Mouse (Mus musculus) gastrocnemius, postnatal 14 days (tissue): ENCODE data around the gene Cfap206. TPM values are rescaled to one million over a fixed set of nuclear protein-coding genes. Genes with fewer than 3 reads are reported as not detected.
"Not testable (repeated sequence)": the region's sequence is repeated elsewhere in the genome, so short reads cannot be mapped to it uniquely, and the experiment has no call there.

ENCODE experiments used
- DNase-seq: peaks from one replicate; pipeline ENCODE4 v3.0.0; 2021; ENCODE audit warnings: mixed read lengths
- intact Hi-C: fragments of 180-260 bp; cut with DNase I; formaldehyde crosslinking; loops from one replicate; pipeline ENCODE4 v1.15.1; 2025; ENCODE audit warnings: low total_unique reads
- long read RNA-seq, 2 experiments: library from polyadenylated mRNA; stranded (forward); transcript quantifications; one replicate each; pipeline ENCODE4 v2.0.0; 2021
- total RNA-seq, 2 experiments: library from RNA; stranded (reverse); gene quantifications; 2 replicates each; pipeline ENCODE4 v1.2.3; 2021

The Cfap206 gene
- not detected for total RNA-seq
- long read RNA-seq, experiment 1, result 0 reads
- long read RNA-seq, experiment 2, result 0 reads

DNA sequence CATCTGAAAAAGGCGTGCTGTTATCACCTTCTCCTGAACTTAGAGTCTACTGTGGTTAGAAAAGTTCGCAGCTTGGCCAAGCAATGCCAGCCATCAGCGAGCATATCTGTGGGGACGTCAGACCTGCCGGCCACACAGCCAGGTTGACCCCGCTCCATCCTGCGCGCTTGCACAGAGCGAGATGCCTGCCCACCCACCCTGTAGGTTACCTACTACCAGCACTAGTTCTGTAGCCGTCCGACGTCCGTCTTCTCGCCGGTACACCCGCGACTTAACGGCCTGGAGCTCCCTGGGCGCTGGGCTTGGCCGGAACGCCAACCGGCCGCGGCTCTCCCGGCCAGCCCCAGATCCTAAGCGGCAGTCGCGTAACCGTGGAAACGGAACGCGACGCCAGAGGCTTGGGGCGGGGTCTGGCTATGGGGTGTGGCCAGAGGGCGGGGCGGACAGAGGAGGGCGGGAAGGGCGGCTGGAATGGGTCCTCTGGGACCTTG, at the start of gene Cfap206:
Gene Cfap206, minus strand, starts transcription at position 356 of the 491 bp plus-strand sequence.
- intact Hi-C loops, result no loop called here
- peak; percentile 68 for DNase-seq

DNA sequence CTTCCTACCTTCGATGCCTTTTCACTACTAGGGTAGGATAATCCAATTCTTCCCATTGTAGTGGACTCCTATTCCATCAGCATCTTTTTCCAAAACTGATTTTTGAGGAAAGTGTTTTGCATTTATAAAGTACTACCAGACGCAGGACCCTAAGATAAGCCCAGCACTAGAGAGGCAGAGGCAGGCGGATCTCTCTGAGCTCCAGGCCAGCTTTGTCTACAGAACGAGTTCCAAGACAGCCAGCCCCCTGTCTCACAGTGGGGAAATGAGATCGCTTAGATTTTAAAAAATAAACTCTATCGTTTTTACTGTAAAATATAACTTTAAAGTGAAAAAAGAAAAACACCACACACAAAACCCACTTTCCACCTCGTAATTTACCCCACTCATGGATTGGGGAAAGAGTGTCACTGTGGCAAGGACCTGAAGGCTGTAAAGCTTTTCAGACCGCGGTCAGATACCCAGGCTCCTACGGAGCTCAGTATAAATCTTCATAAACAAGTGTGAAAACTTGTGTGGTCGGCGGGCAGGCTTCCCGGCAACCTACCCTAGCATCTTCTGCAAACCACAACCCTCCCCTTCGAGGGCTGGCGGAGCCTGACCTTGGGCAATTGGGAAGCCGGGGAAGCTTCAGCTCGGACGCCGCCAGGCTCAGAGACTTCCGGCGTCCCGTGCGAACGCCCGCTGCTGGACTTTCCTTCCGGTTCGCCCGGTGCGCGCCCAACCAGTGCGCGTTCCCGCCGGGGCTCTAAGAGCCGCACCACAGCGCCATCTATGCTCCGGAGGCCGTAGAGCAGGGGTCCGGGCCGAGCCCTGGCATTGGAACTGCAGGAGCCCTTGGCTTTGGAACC, 47.9 kb upstream of the Cfap206 start, which contains the start of gene Smim8:
Gene Smim8, minus strand, starts transcription at position 747 of the 851 bp plus-strand sequence.
- intact Hi-C loops, result loop anchor here (10.0 kb wide), 1 partner anchor 93 kb away; the partner anchor contains the start of gene Slc35a1
- DNase-seq, result peak; percentile 91

DNA sequence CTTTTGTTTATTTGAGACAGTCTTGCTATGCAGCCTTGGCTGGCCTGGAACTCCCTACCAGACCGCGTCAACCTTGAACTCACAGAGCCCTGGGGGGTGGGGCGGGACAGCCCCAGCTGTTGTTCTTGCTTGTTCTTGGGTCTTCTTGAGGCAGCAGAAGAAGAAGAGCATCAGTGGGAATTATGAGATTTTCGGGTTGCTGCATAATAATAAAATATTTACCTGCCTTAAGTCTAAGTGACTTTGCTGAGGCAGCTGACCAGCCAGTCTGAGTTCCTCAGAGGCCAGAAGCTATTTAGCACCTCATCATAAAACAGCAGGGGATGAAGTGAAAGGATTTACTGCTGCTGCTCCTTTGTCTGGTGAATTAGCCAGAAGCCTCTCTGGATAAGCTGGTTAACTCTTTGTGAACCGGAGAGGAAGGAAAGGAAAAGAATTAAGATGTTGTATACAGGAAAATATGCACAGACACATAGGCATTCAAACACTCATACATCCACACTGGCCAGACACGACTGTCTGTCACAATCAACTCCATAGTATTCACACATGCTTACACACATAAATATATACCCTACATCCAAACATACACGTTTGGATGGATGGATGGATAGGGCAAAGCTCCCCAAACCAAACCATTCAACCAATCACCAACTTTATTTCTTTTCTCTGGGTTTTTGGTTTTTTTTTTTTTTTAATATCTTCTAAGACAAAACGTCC, 41.8 kb upstream of the Cfap206 start:
- no peak for DNase-seq
- intact Hi-C loops, result loop anchor here (10.0 kb wide), 1 partner anchor 87 kb away; the partner anchor contains the start of gene Slc35a1

DNA sequence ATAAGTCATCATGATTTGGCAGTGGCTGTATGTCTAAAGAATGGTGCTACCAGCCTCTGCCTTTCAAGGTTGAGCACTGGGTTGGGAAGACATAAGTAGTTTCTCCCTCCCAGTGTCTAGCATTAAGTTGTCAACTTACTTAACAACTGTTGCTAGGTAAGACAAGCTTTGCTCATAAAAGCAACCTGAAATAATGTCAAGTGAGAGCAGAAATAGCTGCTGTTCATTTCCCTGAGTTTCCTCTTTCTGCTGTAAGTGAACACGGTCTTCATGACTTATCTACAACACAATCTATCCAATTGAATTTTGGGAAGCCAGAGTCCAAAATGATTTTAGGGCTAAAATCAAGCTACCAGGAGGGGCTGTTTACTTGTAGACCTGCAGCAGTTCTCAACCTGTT, 26.2 kb upstream of the Cfap206 start, which contains the start of gene Gm136:
Gene Gm136, minus strand, starts transcription at position 101 of the 400 bp plus-strand sequence.
- intact Hi-C loops, result no loop called here
- DNase-seq, result no peak

DNA sequence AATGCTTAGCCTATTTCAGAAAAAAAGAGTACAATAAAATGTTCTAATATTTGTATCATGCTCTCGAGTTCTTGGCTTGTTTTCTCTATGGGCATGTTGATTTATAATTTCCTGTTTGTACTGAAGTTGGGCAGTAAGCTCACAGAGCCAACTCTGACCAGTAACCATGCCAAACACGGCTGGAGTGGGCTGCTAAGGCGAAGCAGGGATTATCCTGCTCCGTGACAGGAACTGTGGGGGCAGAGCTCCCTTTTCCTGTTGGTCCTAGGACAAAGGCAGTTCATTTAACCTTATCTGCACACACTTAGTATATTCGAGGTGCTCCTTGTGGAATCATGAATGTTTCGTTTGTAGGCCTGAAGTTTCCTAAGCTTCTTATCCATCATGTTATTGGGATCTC, 19.2 kb upstream of the Cfap206 start:
- intact Hi-C loops, result no loop called here

DNA sequence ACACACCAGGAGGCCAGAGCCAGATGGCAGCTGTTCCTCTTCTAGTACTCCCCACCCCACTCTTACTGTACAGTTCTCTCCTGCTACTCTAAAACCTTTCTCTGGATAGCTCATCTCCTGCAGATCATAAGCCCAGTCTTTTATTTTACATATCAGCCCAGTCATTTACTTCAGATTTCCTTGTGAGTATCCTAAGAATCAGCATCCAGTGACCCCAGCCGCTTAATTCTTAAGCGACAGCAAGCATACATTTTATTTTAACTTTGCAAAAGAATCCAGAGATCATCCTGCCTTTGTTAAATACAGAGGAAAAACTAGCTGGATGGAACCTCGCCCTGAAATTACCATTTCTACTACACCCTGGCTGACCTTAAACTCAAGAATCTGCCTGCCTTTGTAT, 4.5 kb upstream of the Cfap206 start:
- no peak for DNase-seq
- intact Hi-C loops, result no loop called here

More for the DNA sequence above, 19.2 kb upstream of the Cfap206 start:
- no peak for DNase-seq

DNA sequence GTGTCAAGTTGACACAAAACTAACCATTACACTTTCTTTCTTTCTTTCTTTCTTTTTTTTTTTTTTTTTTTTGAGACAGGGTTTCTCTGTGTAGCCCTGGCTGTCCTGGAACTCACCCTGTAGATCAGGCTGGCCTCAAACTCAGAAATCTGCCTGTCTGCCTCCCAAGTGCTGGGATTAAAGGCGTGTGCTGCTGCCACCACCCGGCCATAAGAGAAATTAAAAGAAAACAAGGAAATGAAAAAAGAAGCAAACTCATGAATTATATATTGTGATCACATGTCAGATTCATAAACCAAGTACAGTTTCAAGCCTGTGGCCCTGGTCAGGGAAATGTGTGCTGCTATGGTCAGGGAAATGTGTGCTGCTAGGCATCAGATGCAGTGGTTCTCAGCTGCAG, 3.4 kb upstream of the Cfap206 start:
- intact Hi-C loops, DNase-seq: not testable (repeated sequence)

DNA sequence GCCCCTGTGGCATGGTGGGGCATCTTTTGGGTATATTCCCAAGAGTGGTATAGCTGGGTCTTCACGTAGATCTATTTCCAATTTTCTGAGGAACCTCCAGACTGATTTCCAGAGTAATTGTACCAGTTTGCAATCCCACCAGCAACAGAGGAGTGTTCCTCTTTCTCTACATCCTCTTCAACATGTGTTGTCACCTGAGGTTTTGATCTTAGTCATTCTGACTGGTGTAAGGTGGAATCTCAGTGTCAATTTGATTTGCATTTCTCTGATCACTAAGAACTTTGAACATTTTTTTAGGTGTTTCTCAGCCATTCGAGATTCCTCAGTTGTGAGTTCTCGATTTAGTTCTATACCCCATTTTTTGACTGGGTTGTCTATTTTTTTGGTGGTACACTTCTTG, 4.3 kb downstream of the Cfap206 start:
- intact Hi-C loops, DNase-seq: not testable (repeated sequence)

DNA sequence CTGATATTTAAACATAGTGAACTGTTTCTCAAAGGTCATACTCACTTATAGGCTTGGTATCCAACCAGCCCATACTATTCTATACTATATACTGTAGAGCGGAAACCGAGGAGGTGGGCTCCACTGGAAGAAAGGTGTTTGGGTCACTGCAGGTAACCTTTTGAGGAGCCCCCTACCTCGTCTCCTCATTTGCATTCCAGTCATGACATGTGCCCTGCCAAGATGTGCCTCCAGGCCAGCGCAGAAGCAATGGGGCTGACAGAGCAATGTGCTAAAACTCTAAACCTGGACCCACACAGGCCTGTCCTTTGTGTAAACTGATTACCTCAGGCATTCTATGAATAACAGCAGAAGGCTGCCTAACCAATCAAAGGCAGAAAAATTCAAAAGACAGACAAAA, 5.7 kb downstream of the Cfap206 start:
- no peak for DNase-seq
- intact Hi-C loops, result no loop called here

DNA sequence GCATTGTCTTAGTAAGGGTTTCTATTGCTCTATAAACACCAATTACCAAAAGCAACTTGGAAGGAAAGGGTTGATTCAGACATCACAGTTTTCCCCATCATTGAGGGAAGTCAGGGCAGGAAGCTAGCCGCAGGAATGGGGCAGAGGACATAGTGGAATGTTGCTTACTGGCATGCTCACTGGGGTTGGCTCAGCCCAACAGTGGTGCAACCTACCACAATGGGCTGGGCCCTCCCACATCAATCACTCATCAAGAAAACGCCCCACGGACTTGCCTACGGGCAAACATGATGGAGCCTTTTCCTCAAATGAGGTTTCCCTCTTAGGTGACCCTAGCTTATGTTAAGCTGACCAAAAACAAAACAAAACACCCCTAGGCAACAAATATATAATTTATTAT, 6.8 kb downstream of the Cfap206 start:
- intact Hi-C loops, result no loop called here

DNA sequence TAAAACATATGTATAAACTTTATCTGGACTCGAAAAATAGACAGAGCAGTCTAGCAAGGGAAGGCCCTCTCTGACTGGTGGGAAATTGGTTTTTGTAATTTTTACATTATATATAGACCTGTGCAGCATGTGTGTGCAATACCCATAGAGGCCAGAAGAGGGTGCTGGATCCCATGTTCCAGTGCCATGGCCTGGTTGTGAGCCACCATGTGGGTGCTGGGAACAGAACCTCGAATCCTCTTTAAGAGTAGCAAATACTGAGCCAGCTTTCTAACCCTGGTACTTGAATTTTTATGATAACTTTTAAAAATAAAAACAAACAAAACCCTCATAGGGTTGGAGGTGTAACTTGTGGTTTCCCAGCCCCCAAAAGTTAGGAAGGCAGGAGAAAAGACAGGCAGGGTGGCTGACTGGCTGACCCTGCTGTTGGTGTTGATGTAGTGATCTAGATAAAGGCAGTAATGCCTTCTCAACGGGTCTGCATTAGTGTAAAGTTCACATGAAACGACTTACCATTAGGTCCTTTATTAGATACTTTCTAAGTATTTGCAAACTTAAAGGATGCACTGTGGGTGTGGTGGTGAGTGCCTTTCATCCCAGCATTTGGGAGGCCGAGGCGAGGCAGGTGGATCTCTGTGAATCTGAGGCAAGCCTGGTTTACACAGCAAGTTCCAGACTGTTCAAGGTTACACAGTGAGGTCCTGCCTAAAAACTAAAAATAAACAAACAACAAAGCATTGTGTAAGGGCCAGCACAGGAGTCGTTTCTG, 9.7 kb downstream of the Cfap206 start:
- intact Hi-C loops, result no loop called here

More for the DNA sequence above, 6.8 kb downstream of the Cfap206 start:
- DNase-seq, result no peak

DNA sequence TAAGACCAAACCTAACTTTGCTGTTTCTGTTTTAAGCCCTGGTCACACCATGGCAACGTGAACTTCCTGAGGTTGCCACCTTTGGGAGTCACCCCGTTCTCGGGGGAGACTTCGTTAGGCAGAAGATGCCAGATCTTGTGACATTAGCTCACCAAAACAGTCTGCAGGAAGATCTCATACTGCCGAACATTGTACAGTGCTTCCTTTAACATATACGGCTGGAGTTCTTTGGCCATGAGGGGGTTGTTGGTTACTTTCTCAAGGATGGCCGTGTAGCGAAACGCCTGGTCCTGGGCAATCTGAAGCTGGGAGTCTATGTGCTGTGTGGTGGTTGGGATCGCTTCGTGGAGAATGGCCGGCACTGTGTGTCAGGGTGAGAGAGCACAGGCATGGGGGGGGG, 10.6 kb downstream of the Cfap206 start:
- intact Hi-C loops, result no loop called here
- DNase-seq, result no peak

More for the DNA sequence above, 9.7 kb downstream of the Cfap206 start:
- DNase-seq, result no peak

DNA sequence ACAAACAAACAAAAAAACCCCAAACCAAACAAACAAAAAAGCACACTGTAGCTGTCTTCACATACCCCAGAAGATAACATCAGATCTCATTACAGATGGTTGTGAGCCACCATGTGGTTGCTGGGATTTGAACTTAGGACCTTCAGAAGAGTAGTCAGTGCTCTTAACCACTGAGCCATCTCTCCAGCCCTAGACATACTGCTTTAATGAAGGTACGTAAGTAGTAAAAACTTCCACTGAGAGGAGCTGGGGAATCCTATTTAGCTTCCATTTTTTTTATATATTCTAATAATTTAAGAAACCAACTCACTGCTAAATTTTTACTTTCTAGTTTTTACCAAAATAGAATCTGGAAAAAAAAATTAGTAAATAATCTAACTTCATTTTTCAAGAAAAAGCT, 14.9 kb downstream of the Cfap206 start:
- no peak for DNase-seq
- intact Hi-C loops, result no loop called here

DNA sequence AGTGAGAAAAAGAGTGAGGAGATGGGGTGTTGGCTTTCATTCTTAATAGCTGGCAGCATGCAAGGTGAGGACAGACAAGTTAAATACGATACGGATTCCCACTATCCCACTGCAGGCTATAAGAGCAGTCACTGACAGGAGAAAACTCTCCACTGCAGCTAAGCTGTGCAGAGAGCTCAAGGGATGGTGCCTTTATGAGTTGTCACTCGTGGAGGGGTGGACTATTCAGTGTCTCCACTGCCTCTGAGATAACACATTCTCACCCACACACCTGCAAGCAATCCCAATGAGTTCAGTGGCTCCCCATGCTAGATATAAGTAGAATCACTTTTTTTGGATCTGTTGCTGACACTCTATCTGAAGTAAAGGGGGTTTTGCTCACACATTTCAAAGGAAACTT, 21.9 kb downstream of the Cfap206 start:
- intact Hi-C loops, result no loop called here
- no peak for DNase-seq

DNA sequence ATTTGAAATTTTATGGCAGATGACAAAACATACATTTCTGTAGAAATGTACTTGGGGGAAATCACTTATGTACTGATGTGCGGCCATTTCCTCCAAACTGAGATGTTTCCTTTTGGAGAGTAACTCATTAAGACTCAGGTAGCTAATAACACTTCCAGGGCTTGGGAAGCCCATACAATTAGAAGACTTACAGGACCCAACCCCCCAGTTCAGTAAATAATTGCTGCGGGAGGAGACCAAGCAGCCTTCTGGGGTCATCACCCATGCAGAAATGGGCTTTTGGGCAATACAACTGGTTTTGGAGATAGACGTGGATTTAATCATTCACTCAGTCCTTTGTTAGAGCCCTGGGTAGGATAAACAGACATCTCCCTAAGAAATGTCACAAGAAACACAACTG, 22.8 kb downstream of the Cfap206 start:
- DNase-seq, result no peak
- intact Hi-C loops, result no loop called here

DNA sequence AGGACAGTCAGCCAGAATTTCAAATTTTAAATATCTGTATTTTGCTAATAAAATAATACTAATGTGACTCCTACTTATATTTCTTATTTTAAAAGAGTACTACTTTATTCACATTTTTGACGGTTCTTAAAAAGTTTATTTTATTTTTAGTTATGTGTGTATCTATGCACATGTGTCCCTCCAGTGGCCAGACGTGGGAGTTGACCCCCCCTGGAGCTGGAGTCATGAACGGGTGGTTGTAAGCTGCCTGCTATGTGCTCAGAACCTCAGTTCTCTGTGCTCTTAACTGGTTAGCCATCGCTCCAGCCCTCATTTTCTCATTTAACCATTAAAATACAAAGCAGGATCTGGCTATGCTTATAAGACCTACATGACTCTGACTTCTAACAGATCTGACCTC, 27.0 kb downstream of the Cfap206 start:
- intact Hi-C loops, result no loop called here
- DNase-seq, result no peak

DNA sequence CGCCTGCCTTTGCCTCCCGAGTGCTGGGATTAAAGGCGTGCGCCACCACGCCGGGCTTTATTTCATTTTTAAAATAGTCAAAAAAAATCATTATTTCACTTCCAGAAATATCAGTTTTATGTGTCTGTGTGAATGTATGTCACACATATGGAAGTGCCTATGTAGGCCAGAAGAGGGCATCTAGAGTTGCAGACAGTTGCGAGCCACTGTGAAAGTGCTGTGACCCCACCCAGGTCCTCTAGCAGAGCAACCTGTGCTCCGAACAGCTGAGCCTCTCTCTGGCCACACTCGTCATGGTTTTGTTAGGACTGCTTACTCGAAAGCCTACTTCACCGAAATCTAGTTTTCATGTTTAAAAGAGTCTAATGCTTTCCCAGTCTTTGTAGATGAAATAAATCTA, 27.8 kb downstream of the Cfap206 start:
- DNase-seq, result no peak
- intact Hi-C loops, result no loop called here

DNA sequence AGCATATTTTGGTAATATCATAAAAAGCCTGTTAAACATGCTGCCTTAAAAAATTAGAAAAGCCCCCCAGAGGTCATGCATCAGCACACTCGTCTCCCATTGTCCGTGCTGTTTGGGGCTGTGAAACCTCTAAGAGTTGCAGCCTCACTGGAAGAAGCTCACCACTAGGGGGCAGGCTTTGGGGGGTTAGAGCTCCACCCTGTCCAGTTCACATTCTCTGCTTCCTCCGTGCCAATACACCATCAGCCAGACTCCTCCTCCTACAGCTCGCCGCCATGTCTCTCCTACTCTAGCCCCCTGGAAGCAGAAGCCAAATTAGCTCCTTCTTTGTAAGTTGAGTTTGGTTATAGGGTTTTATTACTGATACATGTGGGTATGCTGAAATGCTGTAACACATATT, 28.5 kb downstream of the Cfap206 start:
- peak; percentile 48 for DNase-seq
- intact Hi-C loops, result no loop called here

DNA sequence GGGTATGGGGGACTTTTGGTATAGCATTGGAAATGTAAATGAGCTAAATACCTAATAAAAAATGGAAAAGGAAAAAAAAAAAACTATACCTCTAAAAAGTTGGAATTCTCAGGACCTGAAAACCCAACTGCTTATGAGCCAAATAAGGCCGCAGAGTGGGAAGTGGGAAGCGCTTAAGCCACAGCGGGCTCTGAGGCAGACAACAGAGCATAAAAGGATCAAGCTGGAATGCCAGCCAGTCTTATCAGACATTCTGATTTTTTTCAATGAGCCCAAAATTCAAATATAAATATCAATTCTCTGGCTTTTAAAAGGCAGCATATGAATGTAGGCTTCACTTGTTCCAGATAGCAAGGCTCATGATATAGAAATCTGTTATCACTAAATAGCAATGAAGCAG, 42.0 kb downstream of the Cfap206 start:
- intact Hi-C loops, result loop anchor here (10.0 kb wide), 1 partner anchor 87 kb away; the partner anchor contains the start of gene Smim8
- DNase-seq, result no peak
